Mouse (Mus musculus) kidney, adult 2 months (tissue): ENCODE results near the gene Pnma5.

ENCODE experiments used
- CTCF ChIP-seq: fragments of 200-500 bp; conservative IDR thresholded peaks from 2 replicates; pipeline ENCODE4 v1.5.1; 2011; ENCODE audit warnings: low read depth, mild to moderate bottlenecking, control low read depth, low read length, moderate library complexity, mixed read lengths; ENCODE audit not compliant: insufficient read depth, insufficient read length
- POLR2A ChIP-seq: fragments of 200-500 bp; IDR thresholded peaks from one replicate; pipeline ENCODE4 v1.6.1; 2011; ENCODE audit warnings: low read depth, low read length, control low read depth

DNA sequence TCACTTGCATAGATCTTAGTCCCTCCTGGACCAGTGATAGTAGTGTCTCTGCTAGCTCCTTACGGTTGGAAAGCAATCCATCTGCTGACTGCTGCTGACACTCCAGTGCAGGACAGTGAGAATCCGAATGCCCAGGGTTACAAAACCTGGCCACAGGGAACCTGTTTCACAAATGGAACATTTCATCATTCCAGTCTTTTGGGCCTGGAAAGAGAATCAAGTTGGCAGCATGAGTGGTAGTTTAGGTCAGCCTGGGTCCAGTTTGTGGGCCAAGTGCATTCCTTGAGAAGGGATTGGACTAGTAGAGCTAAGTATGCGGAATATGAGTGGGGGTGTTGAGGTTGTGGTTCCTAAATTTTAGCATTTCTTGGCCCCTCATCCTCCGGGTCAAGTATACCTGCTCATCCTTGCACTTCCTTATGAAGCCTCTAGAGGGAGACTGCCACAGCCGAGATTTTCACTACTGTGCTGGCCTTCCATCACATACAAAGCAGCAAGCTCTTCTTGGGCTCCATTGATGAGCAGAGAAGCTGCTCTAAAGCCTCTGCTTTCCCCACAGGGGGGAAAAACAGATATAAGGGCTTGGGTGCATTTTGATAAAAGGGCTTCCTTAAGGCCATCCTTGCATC lies 44.5 kb downstream of the Pnma5 start:
- TF ChIP-seq CTCF (peak; percentile 42; the same call in 1 of the 2 replicates), POLR2A (no peak)
